Mouse (Mus musculus): ENCODE data around the gene Tnip1. TPM values are rescaled to one million over a fixed set of nuclear protein-coding genes. Genes with fewer than 3 reads are reported as not detected.
A peak's percentile ranks its signal among the peaks of the same experiment; 100 is the strongest.

Tnip1 gene
- total and polyA plus RNA-seq, 3 experiments: 8.1 to 19.7 TPM; not detected in 1

DNA sequence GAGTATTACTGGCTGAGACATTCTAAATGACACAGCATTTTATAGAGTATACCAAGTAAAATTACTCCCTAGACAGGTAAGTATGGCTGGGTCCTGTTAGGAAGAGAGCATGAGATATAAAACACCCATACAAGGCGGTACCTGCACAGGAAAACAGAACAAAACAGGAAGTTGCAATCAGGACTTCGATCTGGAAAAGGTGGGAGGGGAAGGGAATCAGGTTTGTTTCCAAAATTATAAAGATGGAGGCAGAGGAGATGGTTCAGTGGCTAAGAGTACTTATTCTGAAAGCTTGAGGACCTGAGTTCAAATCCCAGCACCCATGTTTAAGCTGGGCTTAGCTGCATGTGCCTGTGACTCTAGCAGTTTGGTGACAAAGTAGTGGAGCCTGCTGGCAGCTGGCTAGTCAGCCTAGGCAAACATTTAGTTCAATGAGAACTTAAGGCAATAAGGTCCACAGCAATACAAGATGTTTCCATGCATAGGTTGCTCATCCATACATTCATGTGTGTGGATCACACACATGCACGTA, 94.7 kb downstream of the Tnip1 start:
- H3K36me3 ChIP-seq (ENCODE audit: control insufficient read depth in 1 of 2, insufficient read depth in 2 of 2, low read length in 2 of 2): peaks cover 6 to 26% of the 10 kb centered on the region in 2 experiments
- H3K4me1 ChIP-seq (ENCODE audit: control insufficient read depth in 1 of 2, insufficient read depth in 2 of 2, low read length in 2 of 2): peaks cover 7 to 24% of the 10 kb centered on the region in 2 experiments
- peak overlapping the region; percentile 89; the same call in 1 of the 2 replicates for H3K9ac ChIP-seq (ENCODE audit: control insufficient read depth, low read depth, low read length, poor library complexity, severe bottlenecking)
- H3K4me3 ChIP-seq (ENCODE audit: control insufficient read depth in 1 of 2, insufficient read depth in 1 of 2, low read depth in 2 of 2, low read length in 2 of 2): peak overlapping the region in 1 of 2 experiments; percentile 69; a peak in 2 of 4 replicates
- peak; percentile 77 for DNase-seq (ENCODE audit: low read depth, low spot score)
- H3K9me3 ChIP-seq (replicated peaks; ENCODE audit: insufficient read depth, low read length): no peaks in the 10 kb centered on the region
- H3K27me3 ChIP-seq (ENCODE audit: control insufficient read depth in 1 of 2, insufficient read depth in 2 of 2, low read length in 2 of 2): no peaks in the 10 kb centered on the region
- TF ChIP-seq JUND (IDR thresholded peaks at IDR 0.05; ENCODE audit: low read depth, low read length) (0 out of 2 replicates have a peak, but pooled peaks have one; percentile 25), USF2 (IDR thresholded peaks at IDR 0.05; ENCODE audit: borderline replicate concordance in 1 of 2, insufficient read depth in 1 of 2, low read depth in 1 of 2, low read length in 2 of 2) (no peak), MXI1 (IDR thresholded peaks at IDR 0.05; ENCODE audit: low read depth, low read length) (peak; percentile 35; the same call in 1 of the 2 replicates), GATA1 (IDR thresholded peaks at IDR 0.05; ENCODE audit: low read depth, low read length) (peak; percentile 58), POLR2AphosphoS2 (IDR thresholded peaks at IDR 0.05; ENCODE audit: low read length) (0 out of 2 replicates have a peak, but pooled peaks have one; percentile 50)
- H3K79me2 ChIP-seq (ENCODE audit: control insufficient read depth, insufficient read depth, low read length, poor library complexity): peaks cover 21% of the 10 kb centered on the region
- peak overlapping the region; percentile 26; the same call in 1 of the 2 replicates for H3K27ac ChIP-seq (ENCODE audit: control insufficient read depth, low read depth, low read length)

GRCm38 (mm10) chr11:54867049-54867385, 95.7 kb downstream of the Tnip1 start:
- no peaks in the 10 kb centered on the region for H3K27me3 ChIP-seq (ENCODE audit: control insufficient read depth in 1 of 2, insufficient read depth in 2 of 2, low read length in 2 of 2)
- H3K4me1 ChIP-seq (ENCODE audit: control insufficient read depth in 1 of 2, insufficient read depth in 2 of 2, low read length in 2 of 2): peaks cover 7 to 24% of the 10 kb centered on the region in 2 experiments
- peak overlapping the region; percentile 69 to 81 for H3K4me3 ChIP-seq (ENCODE audit: control insufficient read depth in 1 of 2, insufficient read depth in 1 of 2, low read depth in 2 of 2, low read length in 2 of 2)
- TF ChIP-seq MXI1 (IDR thresholded peaks at IDR 0.05; ENCODE audit: low read depth, low read length) (peak; percentile 54; the same call in 1 of the 2 replicates), TBP (IDR thresholded peaks at IDR 0.05; ENCODE audit: low read depth, low read length) (peak; percentile 65; the same call in 1 of the 2 replicates), MYC (IDR thresholded peaks at IDR 0.05; ENCODE audit: low read depth, low read length) (peak; percentile 27; the same call in 1 of the 2 replicates), ZMIZ1 (IDR thresholded peaks at IDR 0.05; ENCODE audit: low read depth, low read length) (no peak), E2F4 (IDR thresholded peaks at IDR 0.05; ENCODE audit: borderline replicate concordance, low read depth, low read length) (no peak), SIN3A (IDR thresholded peaks at IDR 0.05; ENCODE audit: low read length) (peak; percentile 57), CHD2 (IDR thresholded peaks at IDR 0.05; ENCODE audit: low read length) (no peak), UBTF (IDR thresholded peaks at IDR 0.05; ENCODE audit: borderline replicate concordance, insufficient read depth, low read depth, low read length) (peak; percentile 39; the same call in 1 of the 2 replicates), HCFC1 (IDR thresholded peaks at IDR 0.05; ENCODE audit: low read depth, low read length) (peak; percentile 26; the same call in 1 of the 2 replicates), ETS1 (IDR thresholded peaks at IDR 0.05; ENCODE audit: low read depth, low read length) (no peak), CTCF (IDR thresholded peaks at IDR 0.05 in 2 of 3, conservative IDR thresholded peaks at IDR 0.05 in 1 of 3; ENCODE audit: control insufficient read depth in 1 of 3, insufficient read depth in 1 of 3, low read depth in 2 of 3, low read length in 3 of 3, poor library complexity in 1 of 3, severe bottlenecking in 1 of 3) (no peak), BHLHE40 (IDR thresholded peaks at IDR 0.05; ENCODE audit: borderline replicate concordance, low read depth, low read length) (no peak), TAL1 (IDR thresholded peaks at IDR 0.05; ENCODE audit: low read length) (no peak), RCOR1 (IDR thresholded peaks at IDR 0.05; ENCODE audit: low read depth, low read length) (no peak; the same call in 1 of the 2 replicates), SMC3 (IDR thresholded peaks at IDR 0.05; ENCODE audit: low read depth, low read length) (no peak)
- H3K36me3 ChIP-seq (ENCODE audit: control insufficient read depth in 1 of 2, insufficient read depth in 2 of 2, low read length in 2 of 2): peaks cover 6 to 26% of the 10 kb centered on the region in 2 experiments
- H3K9ac ChIP-seq (ENCODE audit: control insufficient read depth, low read depth, low read length, poor library complexity, severe bottlenecking): peak overlapping the region; percentile 89
- peaks cover 21% of the 10 kb centered on the region for H3K79me2 ChIP-seq (ENCODE audit: control insufficient read depth, insufficient read depth, low read length, poor library complexity)
- H3K27ac ChIP-seq (ENCODE audit: control insufficient read depth, low read depth, low read length): peak overlapping the region; percentile 89
- H3K9me3 ChIP-seq (replicated peaks; ENCODE audit: insufficient read depth, low read length): no peaks in the 10 kb centered on the region
- peak; percentile 87 for DNase-seq (ENCODE audit: low read depth, low spot score)
